ENCODE assay signal across 21 mouse cellular contexts in genomic region chr9:98535763-98536162, GRCm38 (mm10). TPM values are rescaled to one million over a fixed set of nuclear protein-coding genes. Genes with fewer than 3 reads are reported as not detected.
DNase-seq lines count a peak whose midpoint lies in the region; ATAC-seq and TF ChIP-seq lines count a peak whose summit lies in the region.
"Had no signal": no experiment of that assay in that cellular context is flagged by ENCODE, and none has a peak within 500 bp of the region (broad histone marks: within the 10 kb centered on the region; RNA-seq: fewer than 3 reads in every experiment).

No protein-coding gene starts in this region.

- H3K9ac ChIP-seq in heart, postnatal 0 days (replicated peaks; ENCODE audit: low read depth, low read length) = no peak overlapping the region
- no peak overlapping the region for H3K9ac ChIP-seq in lung, postnatal 0 days (replicated peaks; ENCODE audit: low read depth)
- H3K9ac ChIP-seq: embryonic facial prominence, embryonic 12.5 days; forebrain, embryonic 12.5 days; heart, embryonic 15.5 days; liver, embryonic 15.5 days; midbrain, embryonic 12.5 days; neural tube, embryonic 12.5 days had no signal

- no peaks in the 10 kb centered on the region for H3K36me3 ChIP-seq in heart, postnatal 0 days (replicated peaks; ENCODE audit: control insufficient read depth, insufficient read depth, low read length)
- no peaks in the 10 kb centered on the region for H3K36me3 ChIP-seq in lung, postnatal 0 days (ENCODE audit: insufficient read depth, low read length)
- no peaks in the 10 kb centered on the region for H3K36me3 ChIP-seq in G1E (replicated peaks)
- H3K36me3 ChIP-seq: embryonic facial prominence, embryonic 12.5 days; forebrain, embryonic 12.5 days; heart, embryonic 15.5 days; liver, embryonic 15.5 days; midbrain, embryonic 12.5 days; neural tube, embryonic 12.5 days had no signal

- peak; percentile 24; the same call in 1 of the 2 replicates for TF ChIP-seq CTCF in heart, postnatal 0 days (IDR thresholded peaks at IDR 0.05; ENCODE audit: low read depth)
- peak; percentile 50 for TF ChIP-seq CTCF in lung, postnatal 0 days (IDR thresholded peaks at IDR 0.05)
- TF ChIP-seq CTCF in G1E (IDR thresholded peaks at IDR 0.05; ENCODE audit: low read depth, low read length) = peak; percentile 54

- no peak overlapping the region for H3K27ac ChIP-seq in heart, postnatal 0 days (ENCODE audit: low read depth)
- no peak overlapping the region for H3K27ac ChIP-seq in lung, postnatal 0 days (ENCODE audit: low read length)
- H3K27ac ChIP-seq: embryonic facial prominence, embryonic 12.5 days; forebrain, embryonic 12.5 days; heart, embryonic 15.5 days; liver, embryonic 15.5 days; midbrain, embryonic 12.5 days; neural tube, embryonic 12.5 days had no signal

- peaks cover 4% of the 10 kb centered on the region; the same call in 1 of the 2 replicates for H3K9me3 ChIP-seq in heart, postnatal 0 days (replicated peaks; ENCODE audit: control insufficient read depth, low read length)
- H3K9me3 ChIP-seq in lung, postnatal 0 days (ENCODE audit: low read length) = no peaks in the 10 kb centered on the region
- H3K9me3 ChIP-seq in G1E (replicated peaks) = no peaks in the 10 kb centered on the region
- H3K9me3 ChIP-seq: embryonic facial prominence, embryonic 12.5 days; forebrain, embryonic 12.5 days; heart, embryonic 15.5 days; liver, embryonic 15.5 days; neural tube, embryonic 12.5 days had no signal

- TF ChIP-seq EP300 in heart, postnatal 0 days (IDR thresholded peaks at IDR 0.05; ENCODE audit: low read depth) = no peak
- TF ChIP-seq EP300 in lung, postnatal 0 days (IDR thresholded peaks at IDR 0.05) = no peak

- H3K4me1 ChIP-seq in heart, postnatal 0 days (ENCODE audit: control insufficient read depth, insufficient read depth) = no peaks in the 10 kb centered on the region
- no peaks in the 10 kb centered on the region for H3K4me1 ChIP-seq in lung, postnatal 0 days (ENCODE audit: insufficient read depth, low read depth, low read length)
- H3K4me1 ChIP-seq in G1E (ENCODE audit: insufficient read depth, low read depth, low read length) = peaks cover 15% of the 10 kb centered on the region
- H3K4me1 ChIP-seq: embryonic facial prominence, embryonic 12.5 days; heart, embryonic 15.5 days had no signal

- no peak overlapping the region for H3K4me3 ChIP-seq in heart, postnatal 0 days (ENCODE audit: low read depth, low read length)
- H3K4me3 ChIP-seq in lung, postnatal 0 days (ENCODE audit: low read depth, low read length) = no peak overlapping the region
- H3K4me3 ChIP-seq in G1E (ENCODE audit: low read depth, low read length) = no peak overlapping the region
- H3K4me3 ChIP-seq: embryonic facial prominence, embryonic 12.5 days; forebrain, embryonic 12.5 days; heart, embryonic 15.5 days; liver, embryonic 15.5 days; midbrain, embryonic 12.5 days; neural tube, embryonic 12.5 days had no signal

- ATAC-seq in heart, postnatal 0 days (ENCODE audit: insufficient read depth, low read depth) = no peak
- no peak for ATAC-seq in lung, postnatal 0 days
- ATAC-seq in G1E (ENCODE audit: extremely low read depth, insufficient number of reproducible peaks, low FRiP score, poor library complexity, severe bottlenecking) = no peak
- 0 out of 2 replicates have a peak, but pooled peaks have one; percentile 32 for ATAC-seq in megakaryocyte-erythroid progenitor cell, adult 5-6 weeks (replicated peaks; ENCODE audit: low FRiP score, low TSS enrichment, poor library complexity, severe bottlenecking)
- ATAC-seq: hindbrain, embryonic 16.5 days had no signal

- no peak for DNase-seq in heart, postnatal 0 days (ENCODE audit: low spot score)
- no peak for DNase-seq in heart, adult 8-10 months (ENCODE audit: low spot score)
- no peak for DNase-seq in lung, postnatal 0 days (ENCODE audit: low spot score)
- DNase-seq in lung, postnatal 25 days (ENCODE audit: low spot score) = no peak
- no peak for DNase-seq in G1E (ENCODE audit: low spot score)
- no peak for DNase-seq in adrenal gland, postnatal 4 days (ENCODE audit: low spot score in 2 of 2)
- DNase-seq in left cerebral cortex, adult 18-20 months (ENCODE audit: low spot score in 2 of 2) = no peak
- DNase-seq: adrenal gland, postnatal 36 days; cerebellum, adult 18-20 months; gastrocnemius, postnatal 10 days; kidney, postnatal 25 days; right cerebral cortex, adult 18-20 months had no signal

- H3K4me2 ChIP-seq in heart, postnatal 0 days (ENCODE audit: low read depth, low read length) = no peak overlapping the region
- H3K4me2 ChIP-seq in lung, postnatal 0 days (replicated peaks; ENCODE audit: low read depth, low read length) = no peak overlapping the region
- H3K4me2 ChIP-seq: embryonic facial prominence, embryonic 12.5 days; forebrain, embryonic 12.5 days; heart, embryonic 15.5 days; liver, embryonic 15.5 days; midbrain, embryonic 12.5 days; neural tube, embryonic 12.5 days had no signal

- H3K27me3 ChIP-seq in heart, postnatal 0 days (ENCODE audit: control insufficient read depth, insufficient read depth, low read length) = no peaks in the 10 kb centered on the region
- H3K27me3 ChIP-seq in lung, postnatal 0 days (replicated peaks; ENCODE audit: insufficient read depth, low read length) = no peaks in the 10 kb centered on the region
- peaks cover 6% of the 10 kb centered on the region for H3K27me3 ChIP-seq in G1E (ENCODE audit: insufficient read depth, low read length)
- H3K27me3 ChIP-seq: embryonic facial prominence, embryonic 12.5 days; heart, embryonic 15.5 days; liver, embryonic 15.5 days; neural tube, embryonic 12.5 days had no signal

RNA-seq across cellular contexts. Expression of gene Copb2, which starts 27.8 kb away (rescaled TPM):
- 75.1 and 86.1 TPM in 2 replicates for total RNA-seq in heart, postnatal 0 days (2014; rRNA removed; ENCODE audit: low replicate concordance)
- 90.8 and 93.9 TPM in 2 replicates for polyA plus RNA-seq in heart, postnatal 0 days (2015; fragmentation: Nextera tagmentation; extraction: Ambion mirVana)
- 100 to 1,000 TPM in 3 of 4 experiments, 10 to 100 TPM in 1; 98.3 to 116 (median 105) TPM for total RNA-seq in heart, adult 8-10 months (2022)
- polyA plus RNA-seq in lung, postnatal 0 days (2015; fragmentation: Nextera tagmentation; extraction: Ambion mirVana) = 87.5 and 90.9 TPM in 2 replicates
- 194 and 197 TPM in 2 replicates for total RNA-seq in G1E (2014; fragmentation: Nextera tagmentation)
- 182 and 205 TPM in 2 replicates for total RNA-seq in G1E (2017)
- polyA plus RNA-seq in G1E (2012) = 6.8 and 9.4 TPM in 2 replicates
- total RNA-seq in megakaryocyte-erythroid progenitor cell, adult 5-6 weeks (2014; fragmentation: Nextera tagmentation) = 87.0 and 105 TPM in 2 replicates
- 190 and 200 TPM in 2 replicates for total RNA-seq in megakaryocyte-erythroid progenitor cell, adult 5-6 weeks (2017)
- 100 to 1,000 TPM; 131 to 141 TPM for total RNA-seq in adrenal gland, postnatal 4 days (2021)
- 10 to 100 TPM; 89.2 to 92.7 TPM for total RNA-seq in left cerebral cortex, adult 18-20 months (2021)

RNA-seq across cellular contexts. Expression of gene Rbp2, which starts 49.8 kb away (rescaled TPM):
- total RNA-seq in heart, postnatal 0 days (2014; rRNA removed; ENCODE audit: low replicate concordance) = not detected in 2 replicates
- polyA plus RNA-seq in heart, postnatal 0 days (2015; fragmentation: Nextera tagmentation; extraction: Ambion mirVana) = 0.21 TPM in 1 of 2 replicates, not detected in the other
- total RNA-seq in heart, adult 8-10 months (2022) = not detected
- polyA plus RNA-seq in lung, postnatal 0 days (2015; fragmentation: Nextera tagmentation; extraction: Ambion mirVana) = 2.5 and 3.8 TPM in 2 replicates
- total RNA-seq in G1E (2014; fragmentation: Nextera tagmentation) (not detected in 2 replicates), G1E (2017) (0.58 TPM in 1 of 2 replicates, not detected in the other)
- polyA plus RNA-seq in G1E (2012) = 0.39 and 0.45 TPM in 2 replicates
- total RNA-seq in megakaryocyte-erythroid progenitor cell, adult 5-6 weeks (2014; fragmentation: Nextera tagmentation) = not detected in 2 replicates
- total RNA-seq in megakaryocyte-erythroid progenitor cell, adult 5-6 weeks (2017) = not detected in 2 replicates
- total RNA-seq in adrenal gland, postnatal 4 days (2021) = under 1 TPM in 1 of 2 experiments, not detected in 1; 0.99 TPM
- total RNA-seq in left cerebral cortex, adult 18-20 months (2021) = not detected
- total RNA-seq: adrenal gland, postnatal 36 days; gastrocnemius, postnatal 10 days; left cerebral cortex, adult 8-10 months had no signal
- polyA plus RNA-seq: forebrain, embryonic 12.5 days had no signal
